Mouse (Mus musculus) macrophage (primary cell): ENCODE data around the gene Bhlhb9. TPM values are rescaled to one million over a fixed set of nuclear protein-coding genes. Genes with fewer than 3 reads are reported as not detected.

ENCODE experiments used
- polyA plus RNA-seq: library from polyadenylated mRNA; stranded (reverse); fragments of 250-400 nt; gene quantifications from 3 replicates; pipeline ENCODE4 v1.2.4, GENCODE M21; 2018; ENCODE audit warnings: inconsistent platforms

The Bhlhb9 gene
- polyA plus RNA-seq, 1 experiment from 2014 or later, result 1.8 TPM

Other genes starting within 250 kb of the Bhlhb9 start
- gene Nxf7, start 198.8 kb upstream of the Bhlhb9 start, polyA plus RNA-seq, result not detected in 3 replicates
- gene Prame, start 169.9 kb upstream of the Bhlhb9 start, polyA plus RNA-seq, result not detected in 3 replicates
- gene Tcp11x2, start 103.8 kb upstream of the Bhlhb9 start, polyA plus RNA-seq, result not detected in 3 replicates
- gene Tmsb15a, start 72.3 kb upstream of the Bhlhb9 start, polyA plus RNA-seq, result not detected in 3 replicates
- gene Armcx5, start 54.9 kb upstream of the Bhlhb9 start, polyA plus RNA-seq, result 3.9 to 6.2 TPM (median 5.5 TPM) in 3 replicates
- 11.8 to 14.5 TPM (median 13.1 TPM) in 3 replicates for gene Gprasp1, start 54.9 kb upstream of the Bhlhb9 start, polyA plus RNA-seq
- not detected in 3 replicates for gene Gprasp2, start 41.4 kb downstream of the Bhlhb9 start, polyA plus RNA-seq
- not detected in 3 replicates for gene Arxes2, start 196.2 kb downstream of the Bhlhb9 start, polyA plus RNA-seq
- gene Arxes1, start 235.8 kb downstream of the Bhlhb9 start, polyA plus RNA-seq, result not detected in 3 replicates